18 mouse cellular contexts compared by ENCODE assay signal in genomic region chr6:140469791-140470190, GRCm38 (mm10).
"Had no signal": no experiment of that assay in that cellular context is flagged by ENCODE, and none has a peak within 500 bp of the region (broad histone marks: within the 10 kb centered on the region; RNA-seq: fewer than 3 reads in every experiment).

No protein-coding gene starts in this region.

- H3K9ac ChIP-seq: lung, embryonic 14.5 days; midbrain, embryonic 12.5 days; neural tube, embryonic 13.5 days; neural tube, embryonic 15.5 days; stomach, embryonic 15.5 days had no signal

- H3K36me3 ChIP-seq: midbrain, embryonic 12.5 days; neural tube, embryonic 13.5 days; neural tube, embryonic 15.5 days; stomach, embryonic 15.5 days had no signal

- DNase-seq: lung, adult 18-20 months; lung, embryonic 14.5 days; lung, postnatal 10 days; lung, postnatal 4 days; midbrain, embryonic 14.5 days; retina, postnatal 1 day; right cerebral cortex, adult 18-20 months; thymus, adult 2 months; thymus, postnatal 25 days; thymus, postnatal 4 days had no signal

- H3K27me3 ChIP-seq: midbrain, embryonic 12.5 days; neural tube, embryonic 13.5 days; neural tube, embryonic 15.5 days; stomach, embryonic 15.5 days had no signal

- H3K4me3 ChIP-seq: midbrain, embryonic 10.5 days; midbrain, embryonic 12.5 days; myocyte; neural tube, embryonic 13.5 days; neural tube, embryonic 15.5 days; stomach, embryonic 15.5 days had no signal

- H3K9me3 ChIP-seq: midbrain, embryonic 10.5 days; midbrain, embryonic 12.5 days; neural tube, embryonic 13.5 days; neural tube, embryonic 15.5 days; stomach, embryonic 15.5 days had no signal

- H3K27ac ChIP-seq: midbrain, embryonic 10.5 days; midbrain, embryonic 12.5 days; neural tube, embryonic 13.5 days; neural tube, embryonic 15.5 days; stomach, embryonic 15.5 days; stomach, postnatal 0 days had no signal

- H3K4me1 ChIP-seq: midbrain, embryonic 10.5 days; midbrain, embryonic 12.5 days; neural tube, embryonic 15.5 days had no signal

- H3K4me2 ChIP-seq: lung, embryonic 14.5 days; midbrain, embryonic 12.5 days; neural tube, embryonic 13.5 days; neural tube, embryonic 15.5 days; stomach, embryonic 15.5 days had no signal

- ATAC-seq: midbrain, embryonic 16.5 days had no signal
